Mouse (Mus musculus) liver, adult 2 months (tissue): Measurements from ENCODE around the gene Fam43b. TPM values are rescaled to one million over a fixed set of nuclear protein-coding genes. Genes with fewer than 3 reads are reported as not detected.

Source experiments
- DNase-seq: peaks from one replicate; pipeline ENCODE4 v3.0.0-alpha.2; 2011; ENCODE audit warnings: low read depth, low spot score; ENCODE audit errors: extremely low read depth
- H3K27ac ChIP-seq: fragments of 200-500 bp; replicated peaks from 2 replicates; pipeline ENCODE4 v1.5.1; 2012; ENCODE audit warnings: low read depth, mild to moderate bottlenecking, control low read depth, inconsistent platforms, low read length; ENCODE audit not compliant: insufficient read depth
- H3K27me3 ChIP-seq: fragments of 200-500 bp; 2 replicates; pipeline ENCODE4 v1.6.1; 2012; ENCODE audit warnings: mild to moderate bottlenecking, moderate library complexity, low read length, inconsistent platforms; ENCODE audit not compliant: control insufficient read depth, insufficient read depth
- H3K36me3 ChIP-seq: fragments of 200-500 bp; 2 replicates; pipeline ENCODE4 v1.6.1; 2012; ENCODE audit warnings: low read length, inconsistent platforms; ENCODE audit not compliant: control insufficient read depth, insufficient read depth
- H3K4me1 ChIP-seq: fragments of 200-500 bp; 2 replicates; pipeline ENCODE4 v1.6.1; 2011; ENCODE audit warnings: low read length; ENCODE audit not compliant: control insufficient read depth, insufficient read depth
- H3K4me3 ChIP-seq: fragments of 200-500 bp; 2 replicates; pipeline ENCODE4 v1.5.1; 2011; ENCODE audit warnings: low read depth, mild to moderate bottlenecking, control low read depth, low read length, moderate library complexity; ENCODE audit not compliant: insufficient read depth
- H3K79me2 ChIP-seq: fragments of 200-500 bp; 2 replicates; pipeline ENCODE4 v1.6.1; 2012; ENCODE audit warnings: inconsistent platforms, mild to moderate bottlenecking, low read length, moderate library complexity; ENCODE audit not compliant: control insufficient read depth, insufficient read depth
- H3K9ac ChIP-seq: fragments of 200-500 bp; 2 replicates; pipeline ENCODE4 v1.6.1; 2012; ENCODE audit warnings: low read depth, mild to moderate bottlenecking, control low read depth, inconsistent platforms, low read length
- CTCF ChIP-seq: fragments of 200-500 bp; IDR thresholded peaks from 2 replicates; pipeline ENCODE4 v1.5.1; 2011; ENCODE audit warnings: low read depth, low read length, control low read depth
- POLR2A ChIP-seq: fragments of 200-500 bp; IDR thresholded peaks from 2 replicates; pipeline ENCODE4 v1.6.1; 2011; ENCODE audit warnings: low read length, control low read depth; ENCODE audit not compliant: insufficient read depth; ENCODE audit errors: extremely low read depth
- WGBS: fragments of 180-500 bp; shearing (Covaris S2); methylation state at CpG from one replicate; pipeline ENCODE4 v1.1.7; 2018; 5-methylcytosine and 5-hydroxymethylcytosine counted together
- polyA plus RNA-seq: library from polyadenylated mRNA; depleted of rRNA; stranded (reverse); fragments of >200 nt; gene quantifications from 2 replicates; pipeline ENCODE4 v1.2.3, GENCODE M21; 2012
- total RNA-seq: library from RNA; depleted of rRNA; stranded (reverse); fragments of >200 nt; gene quantifications from 2 replicates; pipeline ENCODE4 v1.2.3, GENCODE M21; 2014

Gene Fam43b
- total and polyA plus RNA-seq, 2 experiments = not detected

GRCm38 (mm10) chr4:138368498-138369260 is 27.6 kb downstream of the Fam43b start:
- TF ChIP-seq CTCF = no peak
- TF ChIP-seq POLR2A = no peak
- Histone ChIP-seq H3K27ac (peak overlapping the region; percentile 43), H3K27me3 (no peaks in the 10 kb centered on the region), H3K4me3 (no peak overlapping the region), H3K4me1 (peaks cover 22% of the 10 kb centered on the region), H3K79me2 (peaks cover 18% of the 10 kb centered on the region; the same call in 1 of the 2 replicates), H3K9ac (no peak overlapping the region), H3K36me3 (no peaks in the 10 kb centered on the region)
- no peak for DNase-seq
- WGBS = 69% methylated on average over 12 of the region's 12 CpGs

- TF ChIP-seq CTCF = no peak
- peak; percentile 50; the same call in 1 of the 2 replicates for TF ChIP-seq POLR2A
- under 1% methylated on average over 34 of the region's 34 CpGs for WGBS
- H3K27me3 ChIP-seq = no peaks in the 10 kb centered on the region
- H3K36me3 ChIP-seq = no peaks in the 10 kb centered on the region
- H3K4me1 ChIP-seq = peaks cover 22% of the 10 kb centered on the region
- peak within 1 kb of the TSS; percentile 91 for H3K27ac ChIP-seq
- H3K79me2 ChIP-seq = peaks cover 20% of the 10 kb centered on the region; the same call in 1 of the 2 replicates
- peak within 1 kb of the TSS; percentile 85 for H3K4me3 ChIP-seq
- DNase-seq = peak; percentile 83
- H3K9ac ChIP-seq = peak within 1 kb of the TSS; percentile 88
Observed at GRCm38 (mm10) chr4:138367641-138368497, 28.5 kb downstream of the Fam43b start, which contains the start of gene Cda. Gene Cda (minus strand): TSS chr4:138367992.

- H3K27me3 ChIP-seq = no peaks in the 10 kb centered on the region
- H3K27ac ChIP-seq = peak overlapping the region; percentile 91
- peaks cover 21% of the 10 kb centered on the region; the same call in 1 of the 2 replicates for H3K79me2 ChIP-seq
- WGBS = 29% methylated on average over 2 of the region's 2 CpGs
- peak; percentile 86 for DNase-seq
- H3K9ac ChIP-seq = peak overlapping the region; percentile 88
- no peaks in the 10 kb centered on the region for H3K36me3 ChIP-seq
- no peak for TF ChIP-seq POLR2A
- TF ChIP-seq CTCF = no peak
- peak overlapping the region; percentile 85; the same call in 1 of the 2 replicates for H3K4me3 ChIP-seq
- peaks cover 22% of the 10 kb centered on the region for H3K4me1 ChIP-seq
Observed at GRCm38 (mm10) chr4:138366561-138366960, 29.8 kb downstream of the Fam43b start.

- Histone ChIP-seq H3K9ac (no peak overlapping the region), H3K4me1 (peaks cover 22% of the 10 kb centered on the region), H3K4me3 (no peak overlapping the region), H3K36me3 (no peaks in the 10 kb centered on the region), H3K27me3 (no peaks in the 10 kb centered on the region), H3K79me2 (peaks cover 26% of the 10 kb centered on the region; the same call in 1 of the 2 replicates), H3K27ac (no peak overlapping the region)
- TF ChIP-seq CTCF (no peak), POLR2A (no peak)
- WGBS = 86% methylated on average over 5 of the region's 5 CpGs
- DNase-seq = no peak
Observed at GRCm38 (mm10) chr4:138363511-138363910, 32.8 kb downstream of the Fam43b start.

- no peak for DNase-seq
- no peak for TF ChIP-seq CTCF
- no peak for TF ChIP-seq POLR2A
- no peaks in the 10 kb centered on the region for H3K27me3 ChIP-seq
- H3K27ac ChIP-seq = no peak overlapping the region
- no peaks in the 10 kb centered on the region for H3K36me3 ChIP-seq
- WGBS = 93% methylated on average over 7 of the region's 7 CpGs
- H3K4me1 ChIP-seq = peaks cover 21% of the 10 kb centered on the region
- H3K4me3 ChIP-seq = no peak overlapping the region
- peaks cover 26% of the 10 kb centered on the region; the same call in 1 of the 2 replicates for H3K79me2 ChIP-seq
- H3K9ac ChIP-seq = no peak overlapping the region
Observed at GRCm38 (mm10) chr4:138362883-138363282, 33.4 kb downstream of the Fam43b start.
